Mouse (Mus musculus) heart, adult 9 months (tissue): ENCODE data around the gene Pigl.

Source experiments
- DNase-seq, 2 experiments: peaks; one replicate each; pipeline ENCODE4 v3.0.0; 2022; ENCODE audit warnings: low spot score in 2 of 2

Gene Pigl

DNA sequence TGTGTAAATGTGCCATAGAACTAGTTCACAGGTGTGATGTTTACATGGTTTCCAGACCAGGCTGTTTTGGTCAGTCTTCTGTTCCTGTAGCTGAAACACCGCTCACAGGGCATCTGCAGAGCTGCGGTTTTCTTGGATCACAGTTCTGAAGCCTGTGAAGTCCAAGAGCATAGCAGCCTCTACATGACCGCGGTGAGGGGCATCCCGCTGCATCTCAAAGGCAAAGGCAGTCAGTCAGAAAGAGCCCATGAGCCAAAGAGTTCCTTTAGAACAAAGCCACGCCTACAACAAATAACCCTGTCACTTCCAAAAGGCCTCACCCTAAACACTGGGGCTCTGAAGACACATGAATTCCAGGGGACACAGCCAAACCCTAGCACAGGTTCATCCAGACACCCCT is 55.1 kb downstream of the Pigl start:
- no peak for DNase-seq

DNA sequence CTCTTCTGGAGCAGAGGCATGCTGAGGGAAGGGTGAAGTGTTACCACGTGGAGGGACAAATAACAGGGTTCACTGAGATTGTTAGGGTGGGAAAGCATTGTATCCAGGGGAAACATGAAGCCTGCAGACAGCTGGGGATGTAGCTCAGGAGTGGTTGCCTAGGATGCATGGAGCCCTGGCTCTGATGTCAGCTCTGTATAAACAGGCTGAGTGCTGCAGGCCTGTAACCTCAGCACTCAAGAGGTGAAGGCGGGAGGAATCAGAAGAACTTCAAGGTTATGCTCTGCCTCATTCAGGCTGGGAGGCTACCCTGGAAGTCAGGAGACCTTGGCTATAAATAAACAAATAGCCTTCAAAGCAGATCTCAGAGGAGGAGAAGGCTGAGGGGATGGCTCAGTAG is 60.7 kb downstream of the Pigl start:
- no peak for DNase-seq

DNA sequence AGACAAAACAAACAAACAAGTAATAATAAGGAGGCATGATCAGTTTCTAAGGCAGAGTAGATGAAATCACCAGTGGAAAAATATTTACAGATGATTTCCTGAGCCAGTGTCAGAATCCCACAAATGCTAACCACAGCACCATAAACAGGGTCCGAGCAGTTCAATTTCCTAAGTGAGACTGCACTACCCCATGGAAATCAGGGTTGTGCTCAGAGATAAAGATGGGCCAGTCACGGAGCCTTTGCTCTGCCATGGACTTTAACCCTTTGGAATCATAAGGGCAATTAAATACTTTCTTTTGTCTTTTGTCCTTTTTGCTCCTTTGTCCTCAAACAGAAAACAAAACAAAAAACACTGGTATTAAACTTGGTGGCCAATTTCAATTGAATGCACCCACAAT is 64.0 kb downstream of the Pigl start:
- DNase-seq: no peak

DNA sequence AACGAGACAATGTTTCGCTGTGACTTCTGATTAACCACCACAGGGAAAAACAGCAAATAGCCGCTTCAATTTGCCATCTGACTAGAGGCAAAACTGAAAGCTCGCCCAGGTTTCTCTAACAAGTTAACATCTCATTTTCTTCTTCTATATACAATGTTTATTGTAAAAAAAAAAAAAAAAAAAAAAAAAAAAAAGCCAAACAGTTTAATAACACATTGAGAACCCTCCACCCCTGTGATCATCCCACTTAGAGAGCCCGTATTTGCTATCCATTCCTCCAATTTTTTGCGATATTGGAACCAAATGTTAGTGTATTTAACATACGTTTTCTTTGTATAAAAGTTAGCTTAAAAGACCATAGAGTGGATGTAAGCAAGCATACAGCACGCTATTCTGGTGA is 78.8 kb downstream of the Pigl start:
- no peak for DNase-seq

DNA sequence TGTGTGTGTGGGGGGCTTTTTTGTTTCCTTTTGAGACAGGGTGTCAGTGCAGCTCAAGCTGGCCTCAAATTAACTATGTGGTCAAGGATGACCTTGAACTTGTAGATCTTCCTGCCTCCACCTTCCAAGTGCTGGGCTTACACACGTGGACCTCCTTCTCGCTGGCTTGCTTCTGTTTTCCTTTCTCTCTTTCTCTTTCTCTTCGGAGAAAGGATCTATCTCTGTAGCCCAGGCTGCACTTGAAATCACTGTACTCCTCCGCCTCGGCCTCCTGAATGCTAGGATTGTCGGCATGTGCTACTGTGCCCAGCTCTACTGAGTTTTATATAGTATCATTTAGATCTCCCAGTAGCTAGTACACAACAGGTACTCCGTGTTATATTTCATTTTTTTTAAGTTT is 79.3 kb downstream of the Pigl start:
- DNase-seq: no peak

DNA sequence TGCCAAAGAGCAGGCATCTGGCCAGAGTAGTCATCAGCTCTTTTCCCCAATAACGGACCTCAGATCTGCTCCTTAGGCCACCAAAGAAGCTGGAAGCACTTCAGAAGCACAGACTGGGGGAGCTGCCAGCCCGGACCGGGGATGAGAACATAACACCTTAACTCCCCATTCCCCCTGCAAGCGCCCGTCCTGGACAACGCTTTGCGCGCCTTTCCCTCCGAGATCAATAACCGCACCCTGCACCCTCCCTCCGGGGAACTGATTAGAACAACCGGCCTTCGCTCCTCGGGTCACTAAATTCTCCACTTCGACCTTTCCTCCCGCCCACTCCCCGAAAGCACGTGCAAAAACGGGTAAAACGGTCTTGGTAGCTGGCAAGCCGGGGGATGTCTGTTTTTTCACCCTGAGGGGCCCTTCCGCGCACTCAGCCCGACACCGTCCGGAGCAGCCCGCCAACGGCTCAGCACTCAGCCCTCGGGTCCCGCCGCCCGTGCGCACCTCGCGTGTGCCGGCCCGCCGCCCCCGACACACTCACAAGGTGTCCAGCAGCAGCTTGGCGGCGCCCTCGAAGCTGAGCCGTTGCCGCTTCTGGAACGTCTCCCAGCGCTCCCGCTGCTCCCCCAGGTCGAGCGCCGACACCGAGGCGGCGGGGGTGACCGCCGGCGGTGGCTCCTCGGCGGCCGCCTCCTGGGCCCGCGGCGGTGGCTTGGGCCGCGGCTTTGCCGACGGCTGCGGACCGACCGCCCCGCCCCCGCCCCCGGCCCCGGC is 80.2 kb downstream of the Pigl start:
- DNase-seq: peak in 1 of 2 experiments; percentile 42

DNA sequence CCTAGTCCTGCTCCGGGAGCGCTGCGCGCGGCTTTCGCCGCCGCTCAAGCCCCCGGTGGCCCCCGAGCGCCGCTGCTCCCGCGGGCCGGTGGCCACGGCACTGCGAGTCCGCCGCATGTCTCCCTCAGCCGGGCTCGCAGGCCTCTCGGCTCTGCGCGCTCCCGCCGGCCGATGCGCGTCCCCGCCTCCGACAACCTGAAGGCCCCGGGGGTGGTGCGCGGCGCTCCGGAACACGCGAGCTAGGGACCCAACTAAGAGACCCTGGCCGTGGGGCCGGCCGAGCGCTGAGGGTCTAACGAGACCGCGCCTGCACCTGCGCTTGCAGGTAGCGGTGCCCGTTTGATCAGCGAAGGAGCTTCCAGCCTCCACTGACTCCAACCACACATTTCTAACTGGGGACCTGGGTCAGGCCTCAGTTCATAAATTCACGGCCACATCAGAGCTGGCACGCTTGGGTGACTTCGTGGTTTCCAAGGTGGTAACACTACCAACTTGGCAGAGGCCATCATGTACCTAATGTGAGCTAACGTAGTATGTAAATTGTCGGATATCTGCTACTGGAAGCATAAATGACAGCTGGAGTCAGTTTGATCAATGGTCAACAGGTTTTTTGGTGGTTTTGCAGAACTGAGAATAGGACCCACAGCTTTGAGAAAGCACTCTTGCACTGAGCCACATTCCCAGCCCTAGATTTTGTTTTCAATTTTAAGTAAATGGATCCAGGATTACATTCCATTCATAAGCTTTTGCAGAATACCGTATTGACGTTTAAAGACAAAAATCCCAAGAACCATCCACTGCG is 81.0 kb downstream of the Pigl start, which contains the start of gene Cenpv:
Gene Cenpv (minus strand): TSS at position 173 of the 802 bp plus-strand sequence.
- DNase-seq: peak; percentile 67 to 68

DNA sequence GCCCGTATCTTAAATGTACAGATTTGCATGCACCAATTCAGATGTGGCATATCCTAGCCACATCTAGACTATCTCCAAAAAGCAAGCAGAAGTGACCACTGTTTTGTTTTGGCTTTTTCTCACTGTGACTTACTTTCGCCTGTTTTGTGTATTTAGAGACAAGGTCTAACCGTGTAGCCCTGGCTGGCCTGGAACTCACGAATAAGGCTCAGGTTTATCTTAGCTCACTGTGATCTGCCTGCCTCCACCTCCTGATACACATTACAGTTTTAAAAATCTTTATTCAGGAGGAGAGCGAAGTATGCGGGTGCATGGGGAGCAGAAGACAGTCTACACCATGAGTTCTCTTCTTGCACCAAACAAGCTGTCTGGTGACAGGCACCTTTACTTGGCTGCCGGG is 81.9 kb downstream of the Pigl start:
- no peak for DNase-seq

DNA sequence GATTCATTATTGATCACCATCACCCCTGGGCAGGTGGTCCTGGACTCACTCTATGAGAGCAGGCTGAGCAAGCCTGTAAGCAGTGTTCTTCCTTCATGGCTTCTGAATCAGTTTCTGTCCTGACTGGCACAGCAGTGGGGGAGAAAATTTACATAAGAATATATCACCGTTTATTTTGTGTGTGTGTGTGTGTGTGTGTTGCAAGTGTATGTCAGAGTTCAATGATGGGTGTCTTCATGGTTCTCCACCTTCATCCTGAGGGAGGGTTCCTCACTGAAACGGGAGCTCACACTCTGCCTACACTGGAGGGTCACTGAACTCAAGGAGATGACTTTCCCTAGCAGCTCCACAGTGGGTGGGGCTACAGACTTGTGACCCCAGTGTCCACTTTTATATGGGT is 82.7 kb downstream of the Pigl start:
- DNase-seq: no peak

DNA sequence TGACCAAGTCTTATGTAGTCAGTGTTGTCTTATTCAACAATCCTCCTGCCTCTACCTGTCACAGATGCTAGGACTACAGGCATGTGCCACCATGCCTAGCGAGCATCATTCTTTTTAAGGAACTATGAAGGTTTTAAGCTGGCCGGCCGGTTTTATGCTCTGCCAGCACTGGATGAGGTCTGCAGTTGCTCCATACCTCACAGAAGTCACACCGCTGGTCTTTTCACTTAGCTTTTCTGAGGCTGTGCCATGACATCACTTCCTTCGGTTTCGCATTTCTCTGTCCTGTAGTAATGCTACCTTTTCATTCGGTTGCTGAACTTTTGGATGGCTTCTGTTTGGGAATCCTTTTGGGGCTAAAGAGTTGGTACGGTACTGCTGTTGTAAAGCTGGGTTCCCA is 83.3 kb downstream of the Pigl start:
- no peak for DNase-seq

DNA sequence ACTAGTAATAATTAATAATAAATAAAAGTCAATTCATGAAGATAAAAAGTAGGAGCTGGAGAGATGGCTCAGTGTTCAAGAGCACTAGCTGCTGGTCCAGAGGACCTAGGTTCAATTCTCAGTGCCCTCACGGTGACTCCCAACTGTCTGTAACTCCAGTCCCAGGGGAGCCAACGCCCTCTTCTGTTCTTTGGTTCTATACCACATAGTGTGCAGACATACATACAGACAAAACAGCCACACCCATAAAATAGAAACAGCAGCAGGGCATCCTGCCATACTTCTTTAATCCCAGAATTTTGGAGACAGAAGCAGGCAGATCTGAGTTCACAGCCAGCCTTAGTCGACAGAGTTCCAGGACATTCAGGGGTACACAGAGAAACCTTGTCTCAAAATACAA is 85.7 kb downstream of the Pigl start:
- DNase-seq: no peak

DNA sequence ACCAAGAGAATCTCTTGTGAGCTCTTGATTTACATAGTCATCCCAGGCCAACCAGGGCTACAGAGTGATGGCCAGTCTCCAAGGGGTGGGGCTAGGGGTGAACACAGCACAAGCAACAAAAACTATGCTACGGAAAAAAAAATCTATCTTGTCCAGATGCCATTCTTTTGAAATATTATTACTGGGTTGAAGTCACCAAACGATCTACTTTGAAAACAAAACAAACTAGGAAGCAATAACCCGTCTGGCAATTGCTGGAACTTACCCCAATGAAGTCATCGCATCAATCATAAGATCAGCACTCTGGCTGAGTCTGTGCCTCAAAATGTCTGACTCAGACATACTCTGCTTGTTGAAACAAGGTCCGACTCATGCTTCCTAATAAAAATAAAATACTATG is 91.5 kb downstream of the Pigl start:
- DNase-seq: peak; percentile 78 to 85

DNA sequence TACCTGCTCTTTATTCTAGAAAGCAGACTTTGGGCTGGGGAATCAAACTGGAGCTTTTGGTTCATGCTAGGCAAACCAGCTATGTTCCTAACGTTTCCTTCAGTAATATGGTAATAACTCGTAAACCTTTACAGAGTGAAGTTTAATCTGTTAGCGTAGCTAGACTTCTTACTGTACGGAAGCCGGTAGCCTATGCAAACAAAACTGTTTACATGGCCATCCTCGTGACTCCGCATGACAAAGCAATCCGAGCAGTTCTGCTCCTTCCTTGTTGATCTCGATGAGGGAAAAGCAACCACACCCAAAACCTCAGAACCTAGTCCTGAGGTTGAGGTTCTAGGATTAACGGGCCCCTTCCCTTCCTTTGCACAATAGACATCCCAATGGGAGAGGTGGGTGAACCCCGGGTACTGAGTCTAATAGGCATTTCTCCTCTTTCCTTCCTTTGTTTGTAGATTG is 92.0 kb downstream of the Pigl start:
- peak; percentile 69 to 74 for DNase-seq

DNA sequence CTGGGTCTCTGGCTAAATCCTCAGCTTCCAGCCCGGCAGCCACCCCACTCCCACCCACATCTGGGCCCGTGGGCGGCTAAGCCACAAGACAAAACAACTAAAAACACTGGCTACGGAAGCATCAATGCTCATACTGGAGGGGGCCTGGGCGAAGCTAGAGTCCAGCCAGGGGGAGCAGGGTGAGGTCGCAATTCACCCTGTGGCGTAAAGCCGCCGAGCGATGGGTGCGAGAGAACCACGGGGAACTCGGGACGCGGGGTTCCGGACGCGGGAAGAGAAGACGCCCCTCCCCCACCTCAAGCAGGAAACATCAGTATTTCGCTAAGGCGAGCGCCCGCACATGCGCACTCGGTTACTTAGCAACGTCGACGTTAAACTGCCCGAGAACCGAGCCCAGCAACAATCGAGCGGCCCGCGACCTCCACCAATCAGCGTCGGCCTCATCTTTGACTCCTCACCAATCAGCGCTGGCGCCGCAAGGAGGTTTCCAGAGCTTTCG is 92.5 kb downstream of the Pigl start, which contains the start of gene Ubb:
Gene Ubb (plus strand): TSS at position 445 of the 499 bp plus-strand sequence.
- DNase-seq: peak; percentile 98 to 99

DNA sequence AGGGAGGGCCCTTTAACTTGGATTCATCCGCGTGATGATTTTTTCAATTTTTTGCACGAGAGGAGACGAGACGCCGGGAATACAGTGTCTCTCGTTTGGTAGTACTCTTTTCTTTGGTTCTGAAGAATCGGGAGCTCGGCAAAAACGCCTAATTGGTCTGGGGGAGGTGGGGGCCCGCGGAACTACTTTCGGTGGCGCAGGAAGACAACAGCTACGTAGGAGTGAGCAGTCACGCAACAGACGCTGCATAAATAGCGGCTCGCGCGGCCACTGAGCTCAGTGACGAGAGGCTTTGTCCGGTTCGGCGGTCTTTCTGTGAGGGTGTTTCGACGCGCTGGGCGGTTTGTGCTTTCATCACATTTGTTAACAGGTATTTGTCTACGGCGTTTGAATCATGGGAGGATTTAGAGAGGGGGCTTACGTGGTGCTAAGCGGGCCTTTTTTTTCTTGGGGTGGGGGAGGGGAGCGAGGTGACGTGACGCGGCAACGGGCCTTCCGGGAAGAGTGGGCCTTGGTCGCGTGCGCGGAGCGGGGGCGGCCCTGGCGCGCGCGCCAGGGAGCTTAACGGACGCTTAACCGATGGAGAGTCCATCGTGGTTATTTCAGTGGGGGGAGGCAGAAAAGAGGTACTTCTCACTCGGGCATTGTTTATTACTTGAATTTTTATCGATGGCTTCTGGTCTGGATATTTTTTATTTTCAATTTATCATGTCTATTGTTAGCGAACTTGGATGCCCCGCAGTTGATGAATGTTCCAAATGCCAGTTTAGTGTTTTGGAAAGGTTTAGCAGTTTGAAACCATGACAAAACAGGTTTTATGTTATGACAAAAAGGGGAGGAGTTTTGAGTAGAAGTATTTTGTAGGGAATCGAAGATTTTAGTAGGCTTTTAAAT is 93.2 kb downstream of the Pigl start:
- DNase-seq: peak; percentile 92 to 93

DNA sequence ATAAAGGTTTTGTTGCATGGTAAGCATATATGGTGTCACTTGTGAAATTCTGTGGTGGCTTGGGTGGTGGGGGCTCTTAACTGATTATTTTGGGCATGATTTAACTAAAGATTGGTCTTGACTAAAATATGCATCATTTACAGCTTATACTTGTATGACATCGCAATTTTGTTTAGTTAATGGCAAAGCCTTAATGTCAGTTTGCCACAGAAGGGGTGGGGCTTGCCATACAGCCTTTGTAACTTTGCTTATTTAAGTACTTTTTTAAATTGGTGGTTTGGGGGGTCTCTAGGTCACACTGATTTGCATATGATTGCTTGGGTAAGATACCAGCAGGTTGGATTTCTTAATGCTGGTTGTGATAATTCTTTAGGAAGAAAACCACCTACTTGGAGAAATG is 94.9 kb downstream of the Pigl start:
- no peak for DNase-seq

DNA sequence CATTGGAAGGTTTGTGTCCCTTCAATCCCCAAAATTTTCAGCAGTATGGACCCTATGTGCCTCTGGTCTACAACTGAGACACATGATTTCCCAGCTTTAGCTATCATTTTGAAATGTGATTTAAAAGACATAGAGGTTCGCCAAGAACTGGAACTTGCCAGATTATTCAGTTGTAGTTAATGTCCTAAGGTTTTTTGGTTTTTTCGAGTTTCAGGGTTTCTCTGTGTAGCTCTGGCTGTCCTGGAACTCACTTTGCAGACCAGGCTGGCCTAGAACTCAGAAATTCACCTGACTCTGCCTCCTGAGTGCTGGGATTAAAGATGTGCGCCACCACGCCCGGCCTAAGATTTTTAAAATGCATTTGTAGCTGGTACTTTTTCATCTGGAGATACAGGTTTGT is 95.4 kb downstream of the Pigl start:
- DNase-seq: no peak

DNA sequence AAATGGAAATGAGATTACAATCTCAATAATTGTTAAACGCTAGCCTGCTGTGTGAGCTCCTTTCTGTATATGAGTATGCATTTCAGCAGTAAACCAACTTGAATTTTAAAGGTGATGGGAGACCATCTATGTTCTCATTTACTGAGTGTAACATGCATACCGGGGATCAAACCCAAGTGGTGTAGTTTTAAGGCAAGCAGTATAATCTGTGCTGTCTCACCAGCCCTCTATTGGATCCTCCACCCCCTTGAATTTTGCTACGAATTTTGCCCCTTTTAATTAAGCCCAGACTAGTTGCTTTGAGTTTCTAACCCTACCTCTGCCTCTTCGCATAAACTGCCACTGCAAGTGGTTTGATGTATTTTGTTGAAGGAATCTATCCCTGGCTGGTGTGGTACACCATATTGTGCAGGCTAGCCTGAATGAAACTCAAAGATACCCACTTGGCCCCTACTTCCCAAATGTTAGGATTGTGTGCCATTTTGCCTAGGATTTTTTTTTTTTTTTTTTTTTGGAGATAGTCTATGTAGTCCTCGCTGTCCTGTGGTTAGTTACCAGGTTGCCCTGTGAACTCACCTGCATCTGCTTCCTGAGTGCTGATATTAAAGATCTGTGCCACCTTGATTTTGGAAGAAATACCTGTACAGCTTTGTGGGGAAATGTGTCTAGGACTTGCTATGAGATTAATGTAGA is 96.0 kb downstream of the Pigl start:
- DNase-seq: no peak

DNA sequence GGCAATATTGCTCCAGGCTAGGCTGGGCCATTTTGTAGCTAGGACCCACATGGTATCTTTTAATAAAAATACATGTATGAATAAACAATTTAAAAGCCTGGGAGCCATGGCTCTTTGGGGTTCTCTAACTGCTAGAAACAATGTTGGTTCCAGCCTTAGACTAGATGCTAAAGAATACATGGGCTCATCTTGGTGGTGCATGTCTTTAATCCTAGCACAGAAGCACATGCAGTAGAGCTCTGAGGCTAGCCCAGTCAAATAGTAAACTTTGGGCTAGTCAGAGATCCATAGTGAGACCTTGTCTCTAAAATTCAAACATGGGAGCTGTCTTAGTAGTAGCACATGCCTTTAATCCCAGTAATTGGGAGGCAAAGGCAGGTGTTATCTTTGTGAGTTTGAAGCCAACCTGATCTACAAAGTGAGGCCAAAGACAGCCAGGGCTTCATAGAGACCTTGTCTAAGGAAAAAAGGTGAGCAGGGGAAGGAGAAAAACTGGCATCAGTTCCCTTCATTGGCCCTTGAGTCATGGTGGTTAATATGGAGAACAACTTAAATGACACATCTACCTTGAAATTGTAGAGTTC is 96.8 kb downstream of the Pigl start:
- no peak for DNase-seq

DNA sequence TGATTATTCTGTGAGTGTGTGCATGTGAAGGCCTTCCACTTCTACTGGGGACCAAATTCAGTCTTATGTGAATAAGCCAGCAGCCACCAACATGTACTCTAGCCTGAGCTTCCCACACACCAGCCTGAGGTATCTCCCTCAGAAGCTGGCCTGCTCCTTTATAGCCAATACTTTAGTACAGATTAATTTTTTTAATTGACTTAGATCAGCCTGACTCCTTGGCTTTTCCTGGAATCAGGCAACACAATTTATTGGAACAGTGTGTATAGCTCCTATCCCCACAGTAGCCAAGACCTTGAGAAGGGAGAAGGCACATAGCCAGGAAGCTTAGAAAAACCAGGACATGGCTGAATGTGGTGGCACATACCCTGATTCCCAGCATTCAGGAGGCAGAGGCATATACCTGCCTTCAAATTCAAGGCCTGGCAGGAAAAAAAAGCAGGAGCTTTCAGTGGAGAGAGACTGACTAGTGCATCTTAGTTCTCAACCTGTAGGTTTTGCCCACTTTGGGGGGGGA is 97.7 kb downstream of the Pigl start:
- peak in 1 of 2 experiments; percentile 23 for DNase-seq
